Mouse (Mus musculus): Measurements from ENCODE around the gene Olfr504.
"Not testable (repeated sequence)": the region's sequence is repeated elsewhere in the genome, so short reads cannot be mapped to it uniquely, and the experiment has no call there.

The Olfr504 gene

DNA sequence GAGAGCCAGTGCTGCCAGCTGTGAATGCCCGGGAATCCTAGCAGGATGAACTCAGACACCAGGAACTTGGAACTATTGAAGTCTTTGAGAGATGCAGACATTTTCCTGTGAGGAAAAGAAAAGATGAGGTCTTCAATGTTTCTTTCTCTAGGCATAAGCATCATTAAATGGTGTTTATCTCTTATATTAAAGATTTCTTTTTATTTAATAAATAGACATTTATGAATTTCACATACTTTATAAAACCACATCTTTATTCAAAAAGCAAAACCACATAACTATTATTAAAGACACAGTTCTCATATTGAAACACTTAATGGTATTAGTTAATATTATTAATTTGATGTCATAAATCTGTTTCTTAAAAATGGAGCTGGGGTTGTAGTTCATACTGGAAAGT, at the start of gene Olfr504:
Olfr504 (minus strand) TSS at position 101 of the 400 bp plus-strand sequence.
- DNase-seq (ENCODE audit: low read depth, low spot score), result no peak

DNA sequence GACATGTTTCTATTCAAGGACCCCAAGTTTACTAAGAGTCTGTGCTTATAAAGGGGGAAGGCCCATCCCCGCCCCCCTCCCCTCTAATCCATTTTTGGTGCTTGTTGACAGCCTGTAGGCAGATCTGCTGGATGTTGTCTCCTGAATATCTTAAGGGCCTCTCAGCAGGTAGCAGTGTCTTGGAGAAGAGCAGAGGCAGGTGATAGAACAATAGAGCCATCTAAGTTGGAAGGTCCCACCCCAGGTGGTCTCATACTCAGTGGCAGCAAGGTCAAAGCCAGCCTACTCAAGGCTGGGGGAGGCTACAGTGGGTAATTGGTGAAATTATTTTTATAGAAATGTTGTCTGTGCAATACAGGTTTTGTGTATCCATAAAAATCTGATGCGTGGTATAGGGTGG, 48.5 kb upstream of the Olfr504 start:
- no peak for DNase-seq (ENCODE audit: low read depth, low spot score)

DNA sequence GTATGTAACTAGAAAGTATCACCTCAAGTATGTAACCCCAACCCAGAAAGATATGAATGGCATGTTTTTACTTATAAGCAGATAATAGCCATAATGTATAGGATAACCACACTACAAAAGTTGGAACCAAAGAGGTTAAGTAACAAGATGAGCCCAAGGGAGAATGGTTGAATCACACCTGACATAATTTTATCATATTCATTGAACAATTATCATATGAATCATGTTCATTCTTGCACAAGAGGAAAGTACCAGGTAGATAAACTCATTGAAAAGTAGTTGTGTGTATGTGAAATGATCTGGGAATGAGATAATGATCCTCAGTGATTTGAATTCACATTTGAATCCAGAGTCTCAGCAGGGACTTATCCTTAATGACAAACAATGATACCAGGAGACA, 44.9 kb upstream of the Olfr504 start, which contains the start of gene Olfr506:
Olfr506 (plus strand) TSS at position 301 of the 400 bp plus-strand sequence.
- DNase-seq (ENCODE audit: low read depth, low spot score), result no peak

DNA sequence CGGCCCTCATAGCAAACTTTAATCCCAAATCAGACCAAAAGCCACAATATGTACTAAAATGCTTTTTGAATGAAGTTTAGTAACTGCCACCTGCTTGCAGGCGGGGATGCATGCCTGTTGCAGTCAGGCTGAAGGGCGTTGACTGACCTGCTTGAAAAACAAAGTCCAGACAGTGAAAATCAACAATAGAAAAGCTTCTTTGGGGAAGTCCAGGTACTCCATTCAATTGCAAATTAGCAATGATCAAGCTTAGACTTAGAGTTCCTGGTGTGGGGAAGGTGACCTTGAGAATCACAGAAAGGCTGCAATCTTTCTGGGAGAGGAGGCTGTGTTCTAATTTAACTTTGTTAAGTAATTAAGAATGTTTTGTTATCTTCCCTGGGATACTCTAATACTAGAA, 36.3 kb upstream of the Olfr504 start:
- DNase-seq (ENCODE audit: low read depth, low spot score), result not testable (repeated sequence)

DNA sequence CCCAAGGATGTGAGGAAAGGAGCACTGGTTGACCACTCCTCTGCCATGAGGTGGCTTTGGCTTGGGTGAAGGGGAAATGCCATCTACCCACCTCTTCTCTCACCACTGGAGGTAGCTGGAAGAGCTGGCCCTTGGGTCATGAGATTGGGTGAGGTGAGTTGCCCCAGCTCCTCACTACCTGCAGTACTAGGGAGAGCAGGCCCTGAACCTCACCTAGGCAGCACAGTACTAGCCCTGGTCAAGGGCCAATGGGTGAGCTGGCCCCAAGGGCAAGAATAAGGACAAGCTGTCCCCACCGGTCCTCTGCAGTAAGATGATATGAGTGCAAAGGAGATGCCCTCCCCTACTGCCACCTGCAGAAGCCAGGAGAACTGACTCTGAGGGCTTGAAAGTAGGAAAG, 24.2 kb upstream of the Olfr504 start:
- DNase-seq (ENCODE audit: low read depth, low spot score), result no peak

DNA sequence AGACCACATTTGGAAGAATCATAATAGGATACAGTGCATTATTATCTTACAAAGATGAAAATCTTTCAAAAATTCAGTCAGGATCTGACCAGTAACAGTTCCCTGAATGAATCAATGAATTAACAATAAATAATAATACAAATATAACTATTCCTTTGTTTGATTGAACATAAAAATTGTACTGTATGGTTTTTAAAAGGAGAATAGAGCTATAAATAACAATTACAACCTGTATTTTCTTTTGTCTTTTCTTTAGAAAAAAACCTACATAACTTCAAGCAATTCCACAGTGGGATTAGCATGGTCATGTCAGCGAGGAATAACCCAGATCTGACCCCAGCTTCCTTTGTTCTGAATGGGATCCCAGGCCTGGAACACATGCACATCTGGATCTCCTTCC, 21.4 kb downstream of the Olfr504 start, which contains the start of gene Olfr503:
Olfr503 (plus strand) TSS at position 301 of the 400 bp plus-strand sequence.
- DNase-seq (ENCODE audit: low read depth, low spot score), result not testable (repeated sequence)

DNA sequence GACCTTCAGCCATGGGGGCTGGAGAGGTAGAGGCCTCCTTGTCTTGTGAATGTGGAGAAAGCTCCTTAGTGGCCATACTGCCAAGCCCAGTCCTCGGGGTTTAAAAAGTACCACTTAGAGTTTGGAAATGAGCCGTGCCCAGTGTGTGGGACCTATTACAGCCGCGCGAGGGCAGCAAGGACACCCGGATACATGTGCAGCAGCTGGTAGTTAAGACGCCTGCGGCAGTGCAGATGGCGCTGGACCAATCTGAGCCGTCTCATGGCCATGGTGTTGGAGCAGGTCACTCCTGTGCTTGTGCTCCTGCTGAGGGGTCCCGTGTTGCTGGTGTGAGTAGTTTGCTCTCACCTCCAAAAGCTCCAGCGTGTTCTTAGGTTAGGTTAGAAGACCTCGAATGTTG, 23.2 kb downstream of the Olfr504 start:
- no peak for DNase-seq (ENCODE audit: low read depth, low spot score)

DNA sequence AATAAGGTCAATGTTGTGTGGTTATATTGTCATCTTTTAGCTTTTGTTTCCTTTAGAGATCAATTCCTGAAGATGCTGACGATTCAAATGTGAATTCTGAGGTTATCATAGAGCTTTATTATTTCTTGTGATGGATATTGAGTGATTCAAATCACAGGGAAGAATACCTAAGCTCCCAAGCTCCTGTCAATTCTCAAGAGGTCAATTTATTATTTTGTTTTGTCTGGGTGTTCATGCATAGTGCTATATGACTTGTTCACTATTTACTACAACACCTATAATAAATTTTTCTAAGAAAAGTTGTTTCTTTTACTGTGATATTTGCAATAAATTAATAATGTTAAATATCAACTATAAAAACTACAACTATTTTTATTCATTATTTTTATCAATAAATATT, 40.6 kb downstream of the Olfr504 start, which contains the start of gene Olfr502:
Olfr502 (minus strand) TSS at position 101 of the 400 bp plus-strand sequence.
- no peak for DNase-seq (ENCODE audit: low read depth, low spot score)

Measured in c-Kit-negative CD71-positive TER-119-positive erythroid progenitor cells, embryonic 14.5 days (primary cell).